Comparison of ENCODE assay signal across 9 mouse cellular contexts in the genomic region with DNA sequence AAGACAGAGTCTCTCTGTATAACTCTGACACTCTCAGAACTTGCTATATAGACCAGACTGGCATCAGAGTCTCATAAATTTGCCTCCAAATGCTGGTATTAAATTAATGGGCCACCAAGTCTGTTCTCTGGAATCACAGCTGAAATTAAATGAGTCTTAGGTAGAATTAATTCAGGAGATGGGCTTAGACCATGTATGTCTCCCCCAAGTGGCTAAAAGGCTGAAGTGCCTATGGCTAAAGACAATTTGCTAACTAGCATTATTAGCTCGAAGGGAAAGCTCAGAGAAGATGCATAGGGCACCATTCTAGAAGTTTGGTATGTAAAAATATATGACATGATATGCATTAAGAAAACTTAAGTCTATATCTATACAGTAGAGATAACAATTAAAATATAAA. TPM values are rescaled to one million over a fixed set of nuclear protein-coding genes. Genes with fewer than 3 reads are reported as not detected.
DNase-seq lines count a peak whose midpoint lies in the region; ATAC-seq and TF ChIP-seq lines count a peak whose summit lies in the region.
"Had no signal": no experiment of that assay in that cellular context is flagged by ENCODE, and none has a peak within 500 bp of the region (broad histone marks: within the 10 kb centered on the region; RNA-seq: fewer than 3 reads in every experiment).

No protein-coding gene starts in this region.

- no peaks in the 10 kb centered on the region for H3K27me3 ChIP-seq in kidney, embryonic 16.5 days (ENCODE audit: insufficient read depth, low read length)
- H3K27me3 ChIP-seq in CH12.LX (replicated peaks), result no peaks in the 10 kb centered on the region
- no peaks in the 10 kb centered on the region for H3K27me3 ChIP-seq in forebrain, embryonic 16.5 days (replicated peaks; ENCODE audit: control insufficient read depth, insufficient read depth, low read length)
- H3K27me3 ChIP-seq in neural tube, embryonic 13.5 days, result no peaks in the 10 kb centered on the region

- no peaks in the 10 kb centered on the region for H3K9me3 ChIP-seq in kidney, embryonic 16.5 days (ENCODE audit: low read length)
- no peaks in the 10 kb centered on the region for H3K9me3 ChIP-seq in CH12.LX (replicated peaks; ENCODE audit: low read length)
- no peaks in the 10 kb centered on the region for H3K9me3 ChIP-seq in forebrain, embryonic 16.5 days (ENCODE audit: control insufficient read depth, low read length)
- H3K9me3 ChIP-seq in neural tube, embryonic 13.5 days, result no peaks in the 10 kb centered on the region

- no peaks in the 10 kb centered on the region for H3K4me1 ChIP-seq in kidney, embryonic 16.5 days (ENCODE audit: insufficient read depth, low read length)
- H3K4me1 ChIP-seq in CH12.LX (ENCODE audit: control insufficient read depth in 1 of 2, insufficient read depth in 2 of 2), result no peaks in the 10 kb centered on the region
- no peaks in the 10 kb centered on the region for H3K4me1 ChIP-seq in forebrain, embryonic 16.5 days (replicated peaks; ENCODE audit: control insufficient read depth, insufficient read depth, low read length)
- H3K4me1 ChIP-seq in neural tube, embryonic 13.5 days (replicated peaks), result no peaks in the 10 kb centered on the region

- no peak for ATAC-seq in kidney, embryonic 16.5 days (ENCODE audit: low FRiP score, low TSS enrichment)
- ATAC-seq in forebrain, embryonic 16.5 days, result peak; percentile 80
- ATAC-seq in neural tube, embryonic 13.5 days (ENCODE audit: low read depth), result 0 out of 2 replicates have a peak, but pooled peaks have one; percentile 45

- dilution Hi-C loops in CH12.LX (cut with MboI; ENCODE audit: extremely low pct_ligation_motif_present, extremely low pct_unique_long_range_greater_than_20kb, low sequenced_read_pairs), result no loop called here

- no peaks in the 10 kb centered on the region for H3K79me2 ChIP-seq in CH12.LX (replicated peaks; ENCODE audit: control insufficient read depth, extremely low read depth, insufficient read depth, poor library complexity, severe bottlenecking)

- H3K36me3 ChIP-seq in kidney, embryonic 16.5 days (ENCODE audit: insufficient read depth, low read length), result peaks cover 6% of the 10 kb centered on the region
- no peaks in the 10 kb centered on the region for H3K36me3 ChIP-seq in CH12.LX (replicated peaks in 1 of 2; ENCODE audit: control insufficient read depth in 1 of 2, insufficient read depth in 1 of 2, low read length in 1 of 2)
- H3K36me3 ChIP-seq in forebrain, embryonic 16.5 days (ENCODE audit: control insufficient read depth, insufficient read depth), result no peaks in the 10 kb centered on the region
- peaks cover 9% of the 10 kb centered on the region; the same call in 1 of the 2 replicates for H3K36me3 ChIP-seq in neural tube, embryonic 13.5 days

- 25% methylated on average over 1 of the region's 1 CpGs for WGBS in kidney, embryonic 16.5 days
- WGBS in forebrain, embryonic 16.5 days, result 29% methylated on average over 1 of the region's 1 CpGs
- 39% methylated on average over 1 of the region's 1 CpGs for WGBS in neural tube, embryonic 13.5 days

- no peak for TF ChIP-seq EP300 in CH12.LX (IDR thresholded peaks at IDR 0.05; ENCODE audit: low read length)

- TF ChIP-seq RAD21 in CH12.LX (IDR thresholded peaks at IDR 0.05; ENCODE audit: low read depth, low read length), result peak; percentile 60

- in situ Hi-C loops in CH12.LX (cut with MboI; ENCODE audit: low pct_ligation_motif_present, low pct_unique_long_range_greater_than_20kb, low sequenced_read_pairs), result no loop called here

- H3K9ac ChIP-seq in kidney, embryonic 16.5 days (replicated peaks; ENCODE audit: low read length), result no peak overlapping the region
- no peak overlapping the region for H3K9ac ChIP-seq in CH12.LX (ENCODE audit: insufficient read depth, low read depth)
- H3K9ac ChIP-seq in forebrain, embryonic 16.5 days (replicated peaks; ENCODE audit: low read depth, low read length), result no peak overlapping the region
- no peak overlapping the region for H3K9ac ChIP-seq in neural tube, embryonic 13.5 days

- DNase-seq in kidney, adult 9 months, result peak; percentile 56
- DNase-seq in CH12.LX (ENCODE audit: extremely low read depth), result peak; percentile 39
- DNase-seq in adrenal gland, postnatal 14 days, result peak; percentile 59
- DNase-seq in layer of hippocampus, adult 2 months (ENCODE audit: low spot score in 2 of 2), result peak; percentile 34 to 56
- DNase-seq in ovary, postnatal 10 days (ENCODE audit: low spot score), result no peak

- no peak overlapping the region for H3K27ac ChIP-seq in kidney, embryonic 16.5 days (ENCODE audit: low read length)
- H3K27ac ChIP-seq in CH12.LX (ENCODE audit: insufficient read depth, low read depth), result no peak overlapping the region
- H3K27ac ChIP-seq in forebrain, embryonic 16.5 days (ENCODE audit: low read length), result no peak overlapping the region
- H3K27ac ChIP-seq in layer of hippocampus, adult 2 months, result no peak overlapping the region
- no peak overlapping the region for H3K27ac ChIP-seq in neural tube, embryonic 13.5 days (replicated peaks)

- TF ChIP-seq CTCF in CH12.LX (conservative IDR thresholded peaks at IDR 0.05 in 1 of 2, IDR thresholded peaks at IDR 0.05 in 1 of 2; ENCODE audit: low read depth in 2 of 2, low read length in 2 of 2), result peak; percentile 65 to 74; a peak in 3 of 4 replicates
- TF ChIP-seq CTCF in layer of hippocampus, adult 2 months (conservative IDR thresholded peaks at IDR 0.05), result peak; percentile 96

- H3K4me3 ChIP-seq in kidney, embryonic 16.5 days (ENCODE audit: low read length), result no peak overlapping the region
- no peak overlapping the region for H3K4me3 ChIP-seq in CH12.LX (replicated peaks in 1 of 3; ENCODE audit: low read depth in 2 of 3, low read length in 2 of 3, poor library complexity in 1 of 3)
- no peak overlapping the region for H3K4me3 ChIP-seq in forebrain, embryonic 16.5 days (replicated peaks; ENCODE audit: low read length)
- no peak overlapping the region for H3K4me3 ChIP-seq in layer of hippocampus, adult 2 months
- no peak overlapping the region for H3K4me3 ChIP-seq in neural tube, embryonic 13.5 days

- TF ChIP-seq POLR2A in CH12.LX (IDR thresholded peaks at IDR 0.05; ENCODE audit: low read depth, low read length), result no peak

- H3K4me2 ChIP-seq in kidney, embryonic 16.5 days (replicated peaks; ENCODE audit: low read depth, low read length), result no peak overlapping the region
- no peak overlapping the region for H3K4me2 ChIP-seq in CH12.LX (ENCODE audit: insufficient read depth, low read depth, poor library complexity, severe bottlenecking)
- H3K4me2 ChIP-seq in forebrain, embryonic 16.5 days (ENCODE audit: low read length), result no peak overlapping the region
- H3K4me2 ChIP-seq in neural tube, embryonic 13.5 days, result no peak overlapping the region

TF ChIP-seq in CH12.LX, 34 proteins besides CTCF, POLR2A, EP300 and RAD21:
- TF ChIP-seq SMC3 (IDR thresholded peaks at IDR 0.05; ENCODE audit: low read depth, low read length) (peak; percentile 67), NELFE (IDR thresholded peaks at IDR 0.05; ENCODE audit: low read depth, low read length) (0 out of 2 replicates have a peak, but pooled peaks have one; percentile 26), ZMIZ1 (IDR thresholded peaks at IDR 0.05; ENCODE audit: low read depth, low read length) (no peak)
TF ChIP-seq in CH12.LX: peak in this region for 2.

RNA-seq across cellular contexts. Expression of gene Prkra, which starts 29.7 kb away (rescaled TPM):
- polyA plus RNA-seq in kidney, embryonic 16.5 days (2015; fragmentation: Nextera tagmentation; extraction: Ambion mirVana), result 78.9 and 80.6 TPM in 2 replicates
- total RNA-seq in CH12.LX (2012; rRNA removed) (5.6 and 8.4 TPM in 2 replicates), CH12.LX (2014; rRNA removed) (13.5 and 13.7 TPM in 2 replicates)
- 6.8 and 7.0 TPM in 2 replicates for polyA plus RNA-seq in CH12.LX (2012; ENCODE audit: insufficient read length, low read depth)
- 25.9 and 26.8 TPM in 2 replicates for total RNA-seq in adrenal gland, postnatal 14 days (2021)
- 93.4 and 99.7 TPM in 2 replicates for polyA plus RNA-seq in forebrain, embryonic 16.5 days (2015; fragmentation: Nextera tagmentation; extraction: Ambion mirVana)
- total RNA-seq in layer of hippocampus, adult 2 months (2021), result 10 to 100 TPM; 17.7 to 19.3 TPM
- 96.6 and 97.8 TPM in 2 replicates for polyA plus RNA-seq in neural tube, embryonic 13.5 days (2015; fragmentation: Nextera tagmentation; extraction: Ambion mirVana)

RNA-seq across cellular contexts. Expression of gene Pjvk, which starts 30.2 kb away (rescaled TPM):
- 2.3 and 2.6 TPM in 2 replicates for polyA plus RNA-seq in kidney, embryonic 16.5 days (2015; fragmentation: Nextera tagmentation; extraction: Ambion mirVana)
- not detected in 2 replicates for total RNA-seq in CH12.LX (2012; rRNA removed)
- not detected in 2 replicates for total RNA-seq in CH12.LX (2014; rRNA removed)
- polyA plus RNA-seq in CH12.LX (2012; ENCODE audit: insufficient read length, low read depth), result not detected in 2 replicates
- not detected in 2 replicates for total RNA-seq in adrenal gland, postnatal 14 days (2021)
- polyA plus RNA-seq in forebrain, embryonic 16.5 days (2015; fragmentation: Nextera tagmentation; extraction: Ambion mirVana), result 0.53 and 0.80 TPM in 2 replicates
- under 1 TPM in 1 of 2 experiments, not detected in 1; 0.39 TPM for total RNA-seq in layer of hippocampus, adult 2 months (2021)
- polyA plus RNA-seq in neural tube, embryonic 13.5 days (2015; fragmentation: Nextera tagmentation; extraction: Ambion mirVana), result 0.42 TPM in 1 of 2 replicates, not detected in the other
- total RNA-seq: layer of hippocampus, postnatal 36 days had no signal

RNA-seq across cellular contexts. Expression of gene Fkbp7, which starts 54.8 kb away (rescaled TPM):
- 55.3 and 60.7 TPM in 2 replicates for polyA plus RNA-seq in kidney, embryonic 16.5 days (2015; fragmentation: Nextera tagmentation; extraction: Ambion mirVana)
- total RNA-seq in CH12.LX (2012; rRNA removed) (1.3 and 1.5 TPM in 2 replicates), CH12.LX (2014; rRNA removed) (1.7 and 2.4 TPM in 2 replicates)
- 1.5 and 1.9 TPM in 2 replicates for polyA plus RNA-seq in CH12.LX (2012; ENCODE audit: insufficient read length, low read depth)
- 30.2 and 32.7 TPM in 2 replicates for total RNA-seq in adrenal gland, postnatal 14 days (2021)
- 12.4 and 15.9 TPM in 2 replicates for polyA plus RNA-seq in forebrain, embryonic 16.5 days (2015; fragmentation: Nextera tagmentation; extraction: Ambion mirVana)
- total RNA-seq in layer of hippocampus, adult 2 months (2021), result 1 to 10 TPM; 5.0 to 6.1 TPM
- 25.1 and 25.5 TPM in 2 replicates for polyA plus RNA-seq in neural tube, embryonic 13.5 days (2015; fragmentation: Nextera tagmentation; extraction: Ambion mirVana)

RNA-seq across cellular contexts. Expression of gene Plekha3, which starts 57.0 kb away (rescaled TPM):
- 3.6 and 4.0 TPM in 2 replicates for polyA plus RNA-seq in kidney, embryonic 16.5 days (2015; fragmentation: Nextera tagmentation; extraction: Ambion mirVana)
- total RNA-seq in CH12.LX (2012; rRNA removed) (12.1 and 16.9 TPM in 2 replicates), CH12.LX (2014; rRNA removed) (38.6 and 43.8 TPM in 2 replicates)
- 28.4 and 30.0 TPM in 2 replicates for polyA plus RNA-seq in CH12.LX (2012; ENCODE audit: insufficient read length, low read depth)
- total RNA-seq in adrenal gland, postnatal 14 days (2021), result 36.0 and 37.7 TPM in 2 replicates
- polyA plus RNA-seq in forebrain, embryonic 16.5 days (2015; fragmentation: Nextera tagmentation; extraction: Ambion mirVana), result 6.8 and 9.5 TPM in 2 replicates
- total RNA-seq in layer of hippocampus, adult 2 months (2021), result 10 to 100 TPM; 43.9 to 48.0 TPM
- 11.7 and 14.5 TPM in 2 replicates for polyA plus RNA-seq in neural tube, embryonic 13.5 days (2015; fragmentation: Nextera tagmentation; extraction: Ambion mirVana)
